Mouse (Mus musculus) hindbrain, embryonic 12.5 days (tissue): ENCODE measurements around the gene Uba3. TPM values are rescaled to one million over a fixed set of nuclear protein-coding genes. Genes with fewer than 3 reads are reported as not detected.

Experiments
- ATAC-seq: fragments of 200-750 bp; cut with Nextera tagmentation; 2 replicates; pipeline ENCODE4 v1.8.0; 2017; ENCODE audit warnings: moderate TSS enrichment; ENCODE audit not compliant: low FRiP score
- H3K27ac ChIP-seq: fragments of 300-500 bp; sonication (generic); 2 replicates; pipeline ENCODE4 v1.5.1; 2016; ENCODE audit warnings: mild to moderate bottlenecking
- H3K27me3 ChIP-seq: fragments of 300-500 bp; sonication (generic); 2 replicates; pipeline ENCODE4 v1.6.1; 2016; ENCODE audit warnings: mild to moderate bottlenecking
- H3K36me3 ChIP-seq: fragments of 300-500 bp; sonication (generic); 2 replicates; pipeline ENCODE4 v1.6.1; 2016; ENCODE audit warnings: mild to moderate bottlenecking
- H3K4me1 ChIP-seq: fragments of 300-500 bp; sonication (generic); 2 replicates; pipeline ENCODE4 v1.6.1; 2016
- H3K4me2 ChIP-seq: fragments of 300-500 bp; sonication (generic); replicated peaks from 2 replicates; pipeline ENCODE4 v1.6.1; 2016; ENCODE audit warnings: mild to moderate bottlenecking
- H3K4me3 ChIP-seq: fragments of 300-500 bp; sonication (generic); 2 replicates; pipeline ENCODE4 v1.5.1; 2016; ENCODE audit warnings: mild to moderate bottlenecking
- H3K9ac ChIP-seq: fragments of 300-500 bp; sonication (generic); 2 replicates; pipeline ENCODE4 v1.6.1; 2016; ENCODE audit warnings: mild to moderate bottlenecking, moderate library complexity
- H3K9me3 ChIP-seq: fragments of 300-500 bp; sonication (generic); replicated peaks from 2 replicates; pipeline ENCODE4 v1.6.1; 2016; ENCODE audit warnings: mild to moderate bottlenecking
- WGBS: fragments of 180-500 bp; shearing (Covaris S2); methylation state at CpG from one replicate; pipeline ENCODE4 v1.1.7; 2016; 5-methylcytosine and 5-hydroxymethylcytosine counted together
- polyA plus RNA-seq: library from polyadenylated mRNA; unstranded; fragments of >200 nt; fragmentation: Nextera tagmentation; extraction: Ambion mirVana; gene quantifications from 2 replicates; pipeline ENCODE4 v1.2.1, GENCODE M21; 2016

The Uba3 gene
- 89.4 and 98.7 TPM in 2 replicates for polyA plus RNA-seq

- Histone ChIP-seq H3K4me2 (peak within 1 kb of the TSS; percentile 57), H3K36me3 (no peaks in the 10 kb centered on the region), H3K9ac (peak within 1 kb of the TSS; percentile 85), H3K4me3 (peak within 1 kb of the TSS; percentile 69), H3K4me1 (peaks cover 11% of the 10 kb centered on the region), H3K27ac (peak within 1 kb of the TSS; percentile 85), H3K9me3 (no peaks in the 10 kb centered on the region), H3K27me3 (no peaks in the 10 kb centered on the region)
- 1% methylated on average over 37 of the region's 38 CpGs for WGBS
- peak; percentile 98 for ATAC-seq
Observed at GRCm38 (mm10) chr6:97205439-97205885, at the start of gene Uba3. Gene Uba3 (minus strand): TSS chr6:97205647.

DNA sequence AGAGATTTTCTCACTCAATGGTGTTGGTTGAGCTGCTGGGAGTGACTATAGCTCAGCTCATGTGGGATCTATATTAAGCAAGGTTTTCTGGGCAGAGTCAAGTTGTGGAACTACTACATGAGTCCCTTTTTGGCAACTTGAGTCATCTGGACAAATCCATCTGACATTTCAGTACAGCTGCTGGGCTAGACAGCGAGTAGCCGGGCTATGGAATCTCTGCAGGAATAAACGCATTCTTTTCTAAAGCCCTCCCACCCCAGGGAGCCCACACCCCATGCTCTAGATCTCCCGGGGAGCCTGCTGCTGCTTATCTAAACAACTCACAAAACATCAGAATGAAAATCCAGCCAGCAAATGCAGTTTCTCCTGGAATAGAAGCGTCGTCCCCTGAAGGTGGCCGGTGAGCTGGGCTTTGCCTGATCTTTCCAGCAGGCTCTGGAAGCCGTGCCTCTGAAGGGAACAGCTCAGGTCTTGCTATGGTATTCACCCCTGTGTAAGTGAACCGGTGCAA is 47.3 kb upstream of the Uba3 start, which contains the start of gene Lmod3:
Gene Lmod3 (minus strand): TSS at position 49 of the 511 bp plus-strand sequence.
- 37% methylated on average over 9 of the region's 9 CpGs for WGBS
- H3K4me3 ChIP-seq: no peak within 1 kb of the TSS
- H3K36me3 ChIP-seq: no peaks in the 10 kb centered on the region
- ATAC-seq: no peak
- H3K4me1 ChIP-seq: no peaks in the 10 kb centered on the region
- no peaks in the 10 kb centered on the region for H3K27me3 ChIP-seq
- no peaks in the 10 kb centered on the region for H3K9me3 ChIP-seq
- H3K27ac ChIP-seq: no peak within 1 kb of the TSS
- no peak within 1 kb of the TSS for H3K9ac ChIP-seq
- no peak within 1 kb of the TSS for H3K4me2 ChIP-seq

GRCm38 (mm10) chr6:97252086-97252485 is 46.6 kb upstream of the Uba3 start:
- Histone ChIP-seq H3K9me3 (no peaks in the 10 kb centered on the region), H3K27ac (no peak overlapping the region), H3K4me3 (no peak overlapping the region), H3K9ac (no peak overlapping the region), H3K4me1 (no peaks in the 10 kb centered on the region), H3K36me3 (no peaks in the 10 kb centered on the region), H3K4me2 (no peak overlapping the region), H3K27me3 (no peaks in the 10 kb centered on the region)
- WGBS: 67% methylated on average over 5 of the region's 5 CpGs
- ATAC-seq: no peak

GRCm38 (mm10) chr6:97250966-97251365 is 45.5 kb upstream of the Uba3 start:
- no peak overlapping the region for H3K27ac ChIP-seq
- no peak overlapping the region for H3K4me3 ChIP-seq
- no peaks in the 10 kb centered on the region for H3K4me1 ChIP-seq
- no peak overlapping the region for H3K4me2 ChIP-seq
- H3K36me3 ChIP-seq: no peaks in the 10 kb centered on the region
- 51% methylated on average over 6 of the region's 6 CpGs for WGBS
- H3K9ac ChIP-seq: no peak overlapping the region
- no peaks in the 10 kb centered on the region for H3K27me3 ChIP-seq
- ATAC-seq: no peak
- no peaks in the 10 kb centered on the region for H3K9me3 ChIP-seq

DNA sequence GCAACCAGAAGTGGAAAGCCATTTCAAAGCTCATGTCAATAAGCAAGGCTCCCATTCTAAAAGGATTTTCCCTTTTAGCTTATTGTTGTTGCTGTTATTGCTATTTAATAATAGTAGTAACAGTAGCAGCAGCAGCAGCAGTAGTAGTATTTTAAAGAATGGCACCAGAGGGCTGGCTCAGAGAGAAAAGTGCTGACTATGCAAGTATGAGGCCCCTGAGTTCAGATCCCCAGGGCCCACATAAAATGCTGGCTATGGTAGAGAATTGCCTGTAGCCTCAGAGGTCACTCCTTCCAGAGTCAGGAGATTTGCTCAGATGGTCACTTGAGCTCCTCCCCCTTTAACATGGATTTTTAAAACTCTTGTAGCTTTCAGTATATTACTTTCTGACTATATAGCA is 39.8 kb upstream of the Uba3 start:
- Histone ChIP-seq H3K4me3 (no peak overlapping the region), H3K9me3 (no peaks in the 10 kb centered on the region), H3K4me1 (no peaks in the 10 kb centered on the region), H3K27ac (no peak overlapping the region), H3K9ac (no peak overlapping the region), H3K36me3 (no peaks in the 10 kb centered on the region), H3K27me3 (no peaks in the 10 kb centered on the region), H3K4me2 (no peak overlapping the region)
- ATAC-seq: no peak

GRCm38 (mm10) chr6:97242522-97242921 is 37.1 kb upstream of the Uba3 start:
- no peak overlapping the region for H3K27ac ChIP-seq
- H3K9me3 ChIP-seq: no peaks in the 10 kb centered on the region
- no peaks in the 10 kb centered on the region for H3K27me3 ChIP-seq
- H3K4me3 ChIP-seq: no peak overlapping the region
- no peak for ATAC-seq
- H3K4me1 ChIP-seq: no peaks in the 10 kb centered on the region
- H3K36me3 ChIP-seq: no peaks in the 10 kb centered on the region
- no peak overlapping the region for H3K4me2 ChIP-seq
- no peak overlapping the region for H3K9ac ChIP-seq
- 89% methylated on average over 4 of the region's 4 CpGs for WGBS

- no peaks in the 10 kb centered on the region for H3K4me1 ChIP-seq
- no peak overlapping the region for H3K4me3 ChIP-seq
- H3K27me3 ChIP-seq: no peaks in the 10 kb centered on the region
- H3K4me2 ChIP-seq: no peak overlapping the region
- no peak overlapping the region for H3K9ac ChIP-seq
- no peak for ATAC-seq
- H3K9me3 ChIP-seq: no peaks in the 10 kb centered on the region
- WGBS: 77% methylated on average over 5 of the region's 5 CpGs
- no peaks in the 10 kb centered on the region for H3K36me3 ChIP-seq
- no peak overlapping the region for H3K27ac ChIP-seq
Observed at GRCm38 (mm10) chr6:97240092-97240491, 34.6 kb upstream of the Uba3 start.

- H3K9ac ChIP-seq: no peak overlapping the region
- H3K4me2 ChIP-seq: no peak overlapping the region
- ATAC-seq: no peak
- no peak overlapping the region for H3K4me3 ChIP-seq
- H3K4me1 ChIP-seq: no peaks in the 10 kb centered on the region
- H3K36me3 ChIP-seq: peaks cover 6% of the 10 kb centered on the region; the same call in 1 of the 2 replicates
- H3K27me3 ChIP-seq: no peaks in the 10 kb centered on the region
- 91% methylated on average over 6 of the region's 6 CpGs for WGBS
- no peaks in the 10 kb centered on the region for H3K9me3 ChIP-seq
- no peak overlapping the region for H3K27ac ChIP-seq
Observed at GRCm38 (mm10) chr6:97239360-97239759, 33.9 kb upstream of the Uba3 start.

- Histone ChIP-seq H3K9ac (no peak overlapping the region), H3K27me3 (no peaks in the 10 kb centered on the region), H3K4me2 (no peak overlapping the region), H3K36me3 (peaks cover 26% of the 10 kb centered on the region), H3K9me3 (no peaks in the 10 kb centered on the region), H3K4me3 (no peak overlapping the region), H3K4me1 (no peaks in the 10 kb centered on the region), H3K27ac (no peak overlapping the region)
- 96% methylated on average over 5 of the region's 5 CpGs for WGBS
- ATAC-seq: no peak
Observed at GRCm38 (mm10) chr6:97236088-97236487, 30.6 kb upstream of the Uba3 start.

- Histone ChIP-seq H3K4me3 (no peak overlapping the region), H3K36me3 (peaks cover 34% of the 10 kb centered on the region), H3K27me3 (no peaks in the 10 kb centered on the region), H3K9me3 (no peaks in the 10 kb centered on the region), H3K27ac (no peak overlapping the region), H3K9ac (no peak overlapping the region), H3K4me1 (no peaks in the 10 kb centered on the region), H3K4me2 (no peak overlapping the region)
- no peak for ATAC-seq
- WGBS: 87% methylated on average over 7 of the region's 7 CpGs
Observed at GRCm38 (mm10) chr6:97234911-97235668, 29.6 kb upstream of the Uba3 start.

DNA sequence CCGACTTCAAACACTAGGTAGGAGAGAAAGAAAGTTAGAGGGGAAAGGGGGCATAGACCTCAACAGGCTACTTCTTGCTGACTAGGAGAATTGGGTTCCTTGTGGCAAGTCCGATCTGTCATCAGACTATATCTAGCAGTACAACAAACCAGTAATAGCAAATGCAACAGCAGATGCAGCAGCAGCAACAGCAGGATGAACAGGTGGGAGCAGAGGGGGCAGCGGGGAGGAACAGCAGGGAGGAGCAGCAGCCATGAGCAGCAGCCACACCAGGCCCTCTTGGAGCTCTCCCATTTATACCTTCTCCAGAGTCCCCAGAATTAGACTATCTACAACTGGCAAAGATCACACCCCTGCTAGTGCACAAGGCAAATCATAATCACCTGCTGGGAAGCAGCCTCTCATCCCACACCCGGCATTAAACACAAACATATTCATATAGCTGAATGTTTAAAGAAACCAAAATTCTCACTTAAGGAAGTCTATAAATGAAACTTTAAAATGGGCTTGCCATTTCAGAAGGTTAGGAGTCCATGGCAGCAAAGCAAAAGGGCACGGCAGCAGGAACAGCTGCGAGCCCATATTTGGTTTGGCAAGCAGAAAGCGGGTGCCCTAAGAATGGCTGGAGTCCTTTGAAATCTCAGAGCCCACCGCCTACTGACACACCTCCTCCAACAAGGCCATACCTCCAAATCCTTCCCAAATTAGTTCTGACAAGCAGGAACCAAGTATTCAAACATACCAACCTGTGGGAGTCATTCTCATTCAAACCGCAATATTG is 21.8 kb upstream of the Uba3 start:
- 93% methylated on average over 9 of the region's 9 CpGs for WGBS
- Histone ChIP-seq H3K9ac (no peak overlapping the region), H3K4me2 (no peak overlapping the region), H3K27me3 (no peaks in the 10 kb centered on the region), H3K4me1 (peaks cover 9% of the 10 kb centered on the region; the same call in 1 of the 2 replicates), H3K9me3 (no peaks in the 10 kb centered on the region), H3K36me3 (peaks cover 24% of the 10 kb centered on the region), H3K4me3 (no peak overlapping the region), H3K27ac (no peak overlapping the region)
- no peak for ATAC-seq

DNA sequence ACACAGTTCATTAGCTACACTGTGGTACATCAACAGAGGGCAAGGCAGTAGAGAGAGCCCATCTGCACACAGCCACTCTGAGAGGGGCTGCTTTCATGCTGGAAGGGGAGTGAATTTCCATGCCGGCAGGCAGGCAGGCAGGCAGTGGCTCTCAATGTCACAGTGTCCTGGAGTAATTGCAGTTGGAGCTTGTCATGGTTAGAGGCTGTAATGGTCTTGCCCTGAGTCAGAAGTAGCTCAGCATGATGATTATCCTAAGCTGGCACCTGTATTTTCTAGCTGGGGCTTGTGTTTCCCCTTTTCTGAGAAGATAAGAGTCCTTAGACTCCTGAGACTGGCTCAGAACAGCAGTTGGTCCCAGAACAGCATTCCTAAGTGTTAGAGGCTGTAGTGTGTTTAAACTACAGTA is 20.6 kb upstream of the Uba3 start:
- WGBS: 50% methylated on average over 1 of the region's 1 CpGs
- Histone ChIP-seq H3K4me2 (no peak overlapping the region), H3K9me3 (no peaks in the 10 kb centered on the region), H3K27ac (peak overlapping the region; percentile 36; the same call in 1 of the 2 replicates), H3K9ac (no peak overlapping the region), H3K27me3 (no peaks in the 10 kb centered on the region), H3K4me1 (peaks cover 13% of the 10 kb centered on the region), H3K4me3 (no peak overlapping the region), H3K36me3 (peaks cover 16% of the 10 kb centered on the region)
- peak; percentile 40; the same call in 1 of the 2 replicates for ATAC-seq
